Mouse (Mus musculus) embryonic facial prominence, embryonic 11.5 days (tissue): ENCODE results near the gene Lyst. TPM values are rescaled to one million over a fixed set of nuclear protein-coding genes. Genes with fewer than 3 reads are reported as not detected.
A peak's percentile ranks its signal among the peaks of the same experiment; 100 is the strongest.
"Not testable (repeated sequence)": the region's sequence is repeated elsewhere in the genome, so short reads cannot be mapped to it uniquely, and the experiment has no call there.

Source experiments
- ATAC-seq: fragments of 200-750 bp; cut with Nextera tagmentation; replicated peaks from 2 replicates; pipeline ENCODE4 v1.8.0; 2017; ENCODE audit warnings: low read depth; ENCODE audit not compliant: insufficient number of reproducible peaks, low FRiP score, low TSS enrichment
- DNase-seq: peaks from one replicate; pipeline ENCODE4 v3.0.0-alpha.2; 2015; ENCODE audit warnings: low spot score
- H3K27ac ChIP-seq: fragments of 300-500 bp; sonication (generic); replicated peaks from 2 replicates; pipeline ENCODE4 v1.5.1; 2014; ENCODE audit warnings: mild to moderate bottlenecking, low read depth, low read length, control low read depth
- H3K27me3 ChIP-seq: fragments of 300-500 bp; sonication (generic); 2 replicates; pipeline ENCODE4 v1.6.1; 2014; ENCODE audit warnings: mild to moderate bottlenecking, low read length, moderate library complexity, mixed read lengths; ENCODE audit not compliant: control insufficient read depth, insufficient read depth
- H3K36me3 ChIP-seq: fragments of 300-500 bp; sonication (generic); replicated peaks from 2 replicates; pipeline ENCODE4 v1.6.1; 2014; ENCODE audit warnings: low read depth, mild to moderate bottlenecking, low read length, moderate library complexity, mixed read lengths; ENCODE audit not compliant: control insufficient read depth, insufficient read depth
- H3K4me1 ChIP-seq: fragments of 300-500 bp; sonication (generic); 2 replicates; pipeline ENCODE4 v1.6.1; 2014; ENCODE audit warnings: low read length, mixed read lengths; ENCODE audit not compliant: control insufficient read depth, insufficient read depth
- H3K4me2 ChIP-seq: fragments of 300-500 bp; sonication (generic); 2 replicates; pipeline ENCODE4 v1.6.1; 2014; ENCODE audit warnings: low read depth, mild to moderate bottlenecking, control low read depth, low read length, moderate library complexity
- H3K4me3 ChIP-seq: fragments of 300-500 bp; sonication (generic); 2 replicates; pipeline ENCODE4 v1.5.1; 2014; ENCODE audit warnings: low read depth, low read length, control low read depth
- H3K9ac ChIP-seq: fragments of 300-500 bp; sonication (generic); replicated peaks from 2 replicates; pipeline ENCODE4 v1.6.1; 2014; ENCODE audit warnings: mild to moderate bottlenecking, control low read depth, low read length
- H3K9me3 ChIP-seq: fragments of 300-500 bp; sonication (generic); replicated peaks from 2 replicates; pipeline ENCODE4 v1.6.1; 2016; ENCODE audit warnings: mild to moderate bottlenecking, low read length, inconsistent platforms, mixed read lengths; ENCODE audit not compliant: control insufficient read depth
- WGBS: fragments of 180-500 bp; shearing (Covaris S2); extraction: QIAGEN DNeasy Blood & Tissue Kit; methylation state at CpG from one replicate; pipeline ENCODE4 v1.1.7; 2014; 5-methylcytosine and 5-hydroxymethylcytosine counted together
- polyA plus RNA-seq: library from polyadenylated mRNA; unstranded; fragments of >200 nt; fragmentation: Nextera tagmentation; extraction: Ambion mirVana; gene quantifications from 2 replicates; pipeline ENCODE4 v1.2.1, GENCODE M21; 2014

Gene Lyst
- 1.6 and 2.3 TPM in 2 replicates for polyA plus RNA-seq

GRCm38 (mm10) chr13:13590048-13591011 is at the start of gene Lyst:
Gene Lyst (plus strand): TSS chr13:13590397.
- H3K9me3 ChIP-seq, result no peaks in the 10 kb centered on the region
- under 1% methylated on average over 60 of the region's 88 CpGs for WGBS
- H3K9ac ChIP-seq, result peak within 1 kb of the TSS; percentile 70
- ATAC-seq (peak; percentile 99), DNase-seq (peak; percentile 98)
- H3K4me1 ChIP-seq, result no peaks in the 10 kb centered on the region
- peak within 1 kb of the TSS; percentile 86 for H3K4me2 ChIP-seq
- no peak within 1 kb of the TSS for H3K27ac ChIP-seq
- no peaks in the 10 kb centered on the region for H3K36me3 ChIP-seq
- H3K4me3 ChIP-seq, result peak within 1 kb of the TSS; percentile 62
- H3K27me3 ChIP-seq, result no peaks in the 10 kb centered on the region

DNA sequence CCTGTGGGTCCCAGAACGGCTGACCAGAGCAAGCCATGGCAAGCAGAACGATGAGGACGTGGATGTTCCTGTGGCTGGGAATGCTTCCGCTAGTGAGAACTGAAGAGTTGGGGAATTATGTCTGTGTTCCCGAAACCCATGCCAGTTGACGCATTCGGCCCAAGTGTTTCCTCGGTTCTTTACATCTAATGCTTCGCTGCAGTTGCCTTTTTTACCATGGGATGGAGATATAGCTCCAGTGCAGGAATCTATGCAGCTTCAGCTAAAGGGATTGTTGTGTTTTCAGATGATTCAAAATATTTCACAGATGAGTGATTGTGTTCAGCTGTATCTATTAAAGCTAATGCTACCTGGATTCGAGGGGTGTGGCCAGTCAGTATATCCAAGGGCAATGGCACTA is 47.1 kb upstream of the Lyst start:
- H3K4me1 ChIP-seq, ATAC-seq, H3K9me3 ChIP-seq, H3K27ac ChIP-seq, DNase-seq, H3K36me3 ChIP-seq, H3K4me2 ChIP-seq, H3K4me3 ChIP-seq, H3K27me3 ChIP-seq, H3K9ac ChIP-seq: not testable (repeated sequence)
- WGBS, result 92% methylated on average over 10 of the region's 10 CpGs

- no peaks in the 10 kb centered on the region for H3K4me1 ChIP-seq
- DNase-seq, result no peak
- H3K9ac ChIP-seq, result no peak overlapping the region
- H3K4me3 ChIP-seq, result no peak overlapping the region
- H3K4me2 ChIP-seq, result no peak overlapping the region
- H3K27ac ChIP-seq, result no peak overlapping the region
- H3K27me3 ChIP-seq, result no peaks in the 10 kb centered on the region
- no peak for ATAC-seq
- 78% methylated on average over 3 of the region's 3 CpGs for WGBS
- no peaks in the 10 kb centered on the region for H3K36me3 ChIP-seq
- no peaks in the 10 kb centered on the region for H3K9me3 ChIP-seq
Measured at GRCm38 (mm10) chr13:13546792-13547191, 43.4 kb upstream of the Lyst start.

GRCm38 (mm10) chr13:13547889-13548288 is 42.3 kb upstream of the Lyst start:
- DNase-seq (no peak), ATAC-seq (no peak)
- WGBS, result 88% methylated on average over 4 of the region's 4 CpGs
- Histone ChIP-seq H3K4me2 (no peak overlapping the region), H3K4me1 (no peaks in the 10 kb centered on the region), H3K9ac (no peak overlapping the region), H3K9me3 (no peaks in the 10 kb centered on the region), H3K27ac (no peak overlapping the region), H3K36me3 (no peaks in the 10 kb centered on the region), H3K27me3 (no peaks in the 10 kb centered on the region), H3K4me3 (no peak overlapping the region)

GRCm38 (mm10) chr13:13548431-13549190 is 41.6 kb upstream of the Lyst start:
- H3K9me3 ChIP-seq, result no peaks in the 10 kb centered on the region
- no peak overlapping the region for H3K9ac ChIP-seq
- no peaks in the 10 kb centered on the region for H3K4me1 ChIP-seq
- DNase-seq (no peak), ATAC-seq (no peak)
- H3K27me3 ChIP-seq, result no peaks in the 10 kb centered on the region
- no peak overlapping the region for H3K4me2 ChIP-seq
- H3K27ac ChIP-seq, result no peak overlapping the region
- WGBS, result 87% methylated on average over 6 of the region's 6 CpGs
- H3K4me3 ChIP-seq, result no peak overlapping the region
- H3K36me3 ChIP-seq, result no peaks in the 10 kb centered on the region

DNA sequence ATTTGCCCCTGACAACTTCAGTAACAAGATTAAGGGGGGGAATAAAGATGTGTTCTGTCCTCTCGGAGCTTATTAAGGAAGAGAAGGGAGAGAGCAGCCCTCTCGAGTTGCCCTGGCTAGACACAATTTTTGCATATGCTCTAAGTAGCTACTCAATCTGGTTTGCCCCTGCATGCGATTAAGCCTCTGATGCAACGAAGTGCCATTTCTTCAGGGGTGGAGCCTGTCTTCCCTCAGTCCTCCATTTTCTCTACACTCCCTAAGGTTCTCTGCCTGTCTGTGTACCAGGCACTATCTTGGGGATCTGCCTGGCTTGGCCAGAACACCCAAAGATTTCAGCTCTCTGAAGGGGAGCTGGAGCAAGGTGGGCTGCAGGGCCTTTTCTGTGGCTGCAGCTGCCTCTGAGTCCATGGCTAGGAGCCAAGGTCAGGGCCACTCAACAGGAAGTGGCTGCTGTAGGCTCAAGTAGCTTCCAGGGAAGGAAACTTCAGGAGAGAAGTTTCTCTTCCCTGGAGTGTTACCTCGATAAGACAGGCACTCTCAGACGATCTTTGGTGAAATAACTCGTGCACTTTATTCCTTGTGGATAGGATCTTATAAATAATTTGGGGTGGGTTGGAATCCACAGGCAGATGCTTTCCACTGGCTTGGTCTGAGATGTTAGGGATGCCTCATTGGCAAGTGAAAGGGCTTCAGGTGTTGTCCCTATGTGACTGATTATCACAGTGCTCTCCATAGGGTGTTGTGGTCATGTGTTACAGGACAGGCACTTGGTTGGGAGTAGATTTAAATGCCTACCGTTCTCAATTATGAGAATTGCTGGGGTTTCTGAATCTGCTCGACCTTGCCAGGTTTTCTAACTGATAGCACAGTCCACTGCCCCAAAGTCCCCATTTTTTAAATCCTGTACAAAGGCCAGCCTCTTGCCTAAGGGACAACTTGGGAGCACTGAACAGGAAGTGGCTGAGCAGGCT is 40.2 kb upstream of the Lyst start:
- Histone ChIP-seq H3K4me1 (no peaks in the 10 kb centered on the region), H3K4me3 (no peak overlapping the region), H3K9ac (no peak overlapping the region), H3K27me3 (no peaks in the 10 kb centered on the region), H3K36me3 (no peaks in the 10 kb centered on the region), H3K9me3 (no peaks in the 10 kb centered on the region), H3K27ac (no peak overlapping the region), H3K4me2 (no peak overlapping the region)
- ATAC-seq, result no peak
- peak; percentile 5 for DNase-seq
- WGBS, result 76% methylated on average over 9 of the region's 9 CpGs

GRCm38 (mm10) chr13:13552020-13552419 is 38.2 kb upstream of the Lyst start:
- no peak for ATAC-seq
- Histone ChIP-seq H3K9ac (no peak overlapping the region), H3K36me3 (no peaks in the 10 kb centered on the region), H3K4me3 (no peak overlapping the region), H3K27ac (no peak overlapping the region), H3K4me2 (no peak overlapping the region), H3K27me3 (no peaks in the 10 kb centered on the region), H3K9me3 (no peaks in the 10 kb centered on the region), H3K4me1 (no peaks in the 10 kb centered on the region)
- 51% methylated on average over 3 of the region's 3 CpGs for WGBS
- peak; percentile 3 for DNase-seq
